Mouse (Mus musculus): ENCODE results near the gene Scube3.

- TF ChIP-seq MAX (IDR thresholded peaks at IDR 0.05) (no peak), USF1 (IDR thresholded peaks at IDR 0.05; ENCODE audit: low read depth) (no peak)
These were observed 1.8 kb downstream of the Scube3 start for GRCm38 (mm10) chr17:28143751-28144150.

Measured in C2C12 (cell line).